Mouse (Mus musculus): ENCODE results near the gene Kat2b.
"Not testable (repeated sequence)": the region's sequence is repeated elsewhere in the genome, so short reads cannot be mapped to it uniquely, and the experiment has no call there.

The Kat2b gene

GRCm38 (mm10) chr17:53603236-53603635, 36.6 kb downstream of the Kat2b start:
- DNase-seq, result not testable (repeated sequence)

GRCm38 (mm10) chr17:53606082-53606481, 39.4 kb downstream of the Kat2b start:
- DNase-seq, result not testable (repeated sequence)

- not testable (repeated sequence) for DNase-seq
Measured at GRCm38 (mm10) chr17:53608924-53609323, 42.3 kb downstream of the Kat2b start.

GRCm38 (mm10) chr17:53617295-53617957, 50.8 kb downstream of the Kat2b start:
- no peak for DNase-seq

- no peak for DNase-seq
Measured at GRCm38 (mm10) chr17:53618369-53618768, 51.7 kb downstream of the Kat2b start.

- DNase-seq, result no peak
Measured at GRCm38 (mm10) chr17:53619391-53619790, 52.7 kb downstream of the Kat2b start.

- no peak for DNase-seq
Measured at GRCm38 (mm10) chr17:53620611-53621010, 54.0 kb downstream of the Kat2b start.

GRCm38 (mm10) chr17:53622125-53622524, 55.5 kb downstream of the Kat2b start:
- DNase-seq, result no peak

GRCm38 (mm10) chr17:53623762-53624161, 57.1 kb downstream of the Kat2b start:
- no peak for DNase-seq

GRCm38 (mm10) chr17:53626160-53626559, 59.5 kb downstream of the Kat2b start:
- DNase-seq, result no peak

- DNase-seq, result no peak
Measured at GRCm38 (mm10) chr17:53627497-53627896, 60.8 kb downstream of the Kat2b start.

- DNase-seq, result no peak
Measured at GRCm38 (mm10) chr17:53628131-53628530, 61.5 kb downstream of the Kat2b start.

GRCm38 (mm10) chr17:53631344-53631743, 64.7 kb downstream of the Kat2b start:
- DNase-seq, result no peak

- no peak for DNase-seq
Measured at GRCm38 (mm10) chr17:53643360-53643759, 76.7 kb downstream of the Kat2b start.

- no peak for DNase-seq
Measured at GRCm38 (mm10) chr17:53650251-53650661, 83.6 kb downstream of the Kat2b start.

GRCm38 (mm10) chr17:53654596-53654995, 87.9 kb downstream of the Kat2b start:
- no peak for DNase-seq

- no peak for DNase-seq
Measured at GRCm38 (mm10) chr17:53655081-53655480, 88.4 kb downstream of the Kat2b start.

GRCm38 (mm10) chr17:53655959-53656358, 89.3 kb downstream of the Kat2b start:
- no peak for DNase-seq

- no peak for DNase-seq
Measured at GRCm38 (mm10) chr17:53656369-53656860, 89.8 kb downstream of the Kat2b start.

GRCm38 (mm10) chr17:53657391-53657790, 90.7 kb downstream of the Kat2b start:
- DNase-seq, result peak; percentile 15 to 24

- DNase-seq, result no peak
Measured at GRCm38 (mm10) chr17:53658668-53659067, 92.0 kb downstream of the Kat2b start.

- no peak for DNase-seq
Measured at GRCm38 (mm10) chr17:53659230-53659629, 92.6 kb downstream of the Kat2b start.

- no peak for DNase-seq
Measured at GRCm38 (mm10) chr17:53659738-53660137, 93.1 kb downstream of the Kat2b start.

- no peak for DNase-seq
Measured at GRCm38 (mm10) chr17:53661056-53661840, 94.6 kb downstream of the Kat2b start.

All from B cell, adult 2 months (primary cell).